Mouse (Mus musculus): Measurements from ENCODE around the gene Mlc1. TPM values are rescaled to one million over a fixed set of nuclear protein-coding genes. Genes with fewer than 3 reads are reported as not detected.

Mlc1 gene
- polyA plus RNA-seq (2014; fragmentation: Illumina TruSeq; extraction: RNeasy Lipid Tissue Mini Kit (QIAGEN cat#74804); ENCODE audit: low read depth, low replicate concordance) = not detected

GRCm38 (mm10) chr15:88978281-88979137, at the start of gene Mlc1:
TSS of gene Mlc1 (minus strand) at chr15:88979007.

DNA sequence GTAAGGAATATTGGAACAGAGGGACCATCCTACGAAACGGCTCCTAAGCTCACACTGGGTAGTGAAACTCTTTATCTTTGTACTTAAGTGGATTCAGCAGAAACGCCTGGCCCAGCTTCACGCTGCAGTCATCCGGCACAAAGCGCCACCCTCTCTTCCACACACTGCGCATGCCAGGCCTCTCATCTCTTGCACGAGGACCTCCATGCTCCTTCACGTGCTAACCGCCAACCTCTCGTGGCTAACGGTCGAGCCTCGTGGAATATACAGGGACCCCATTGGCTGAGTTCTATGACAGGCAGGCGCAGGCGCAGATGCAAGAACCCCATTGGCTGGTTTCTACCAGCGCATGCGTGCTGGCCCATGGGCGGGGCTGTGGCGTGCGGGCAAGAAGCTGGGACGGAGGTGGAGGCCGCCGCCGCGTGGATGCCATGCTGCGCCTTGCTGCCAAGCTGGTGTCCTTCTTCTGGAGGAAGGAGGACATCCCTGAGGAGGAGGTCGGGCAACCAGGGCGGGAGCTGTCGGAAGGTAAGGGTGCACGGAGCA, 3.8 kb upstream of the Mlc1 start, which contains the start of gene Mov10l1:
TSS of gene Mov10l1 (plus strand) at position 376 of the 546 bp plus-strand sequence.

DNA sequence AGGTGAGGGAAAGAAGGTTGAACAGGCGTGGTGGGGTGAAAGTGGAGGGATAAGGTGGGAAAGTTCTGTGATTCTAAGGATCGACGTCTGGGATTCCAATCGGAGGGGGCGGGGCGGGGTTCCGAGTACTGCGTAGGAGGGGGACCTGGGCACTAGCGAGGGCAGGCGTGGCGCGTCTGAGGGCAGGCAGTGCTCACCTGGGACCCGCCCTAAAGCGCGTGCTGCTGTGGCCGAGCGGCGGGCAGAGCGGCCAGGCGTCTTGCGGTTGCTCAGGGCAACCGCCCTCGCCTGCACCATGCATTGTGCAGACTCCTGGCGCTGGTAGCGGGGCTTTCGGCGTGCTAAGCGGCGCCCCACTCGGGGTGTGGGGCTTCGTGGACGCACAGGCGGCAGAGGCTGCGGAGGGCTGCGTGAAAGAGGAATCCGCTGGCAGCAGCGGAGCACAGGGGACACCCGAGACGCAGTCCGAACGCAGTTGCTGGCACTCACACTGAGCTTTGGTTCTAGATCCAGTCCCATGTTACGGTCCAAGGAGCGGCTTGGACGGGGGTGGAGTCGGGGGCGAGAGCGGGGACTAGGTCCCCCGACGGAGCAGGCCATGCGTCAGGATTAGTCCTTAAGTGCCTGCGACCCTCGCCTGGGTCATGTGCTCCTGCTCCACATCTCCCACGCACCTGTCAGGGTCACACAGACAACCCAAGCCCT, 24.3 kb downstream of the Mlc1 start, which contains the start of gene Ttll8:
TSS of gene Ttll8 (minus strand) at position 51 of the 705 bp plus-strand sequence.

Other genes with a start within 250 kb of the Mlc1 start
- gene Brd1, start 244.8 kb downstream of the Mlc1 start, polyA plus RNA-seq (2014; fragmentation: Illumina TruSeq; extraction: RNeasy Lipid Tissue Mini Kit (QIAGEN cat#74804); ENCODE audit: low read depth, low replicate concordance) = 6.7 TPM
- gene Zbed4, start 227.3 kb downstream of the Mlc1 start, polyA plus RNA-seq (2014; fragmentation: Illumina TruSeq; extraction: RNeasy Lipid Tissue Mini Kit (QIAGEN cat#74804); ENCODE audit: low read depth, low replicate concordance) = 4.2 TPM
- 2.8 TPM for gene Alg12, start 159.7 kb downstream of the Mlc1 start, polyA plus RNA-seq (2014; fragmentation: Illumina TruSeq; extraction: RNeasy Lipid Tissue Mini Kit (QIAGEN cat#74804); ENCODE audit: low read depth, low replicate concordance)
- gene Creld2, start 159.4 kb downstream of the Mlc1 start, polyA plus RNA-seq (2014; fragmentation: Illumina TruSeq; extraction: RNeasy Lipid Tissue Mini Kit (QIAGEN cat#74804); ENCODE audit: low read depth, low replicate concordance) = 13.6 TPM
- 10.1 TPM for gene Pim3, start 116.8 kb downstream of the Mlc1 start, polyA plus RNA-seq (2014; fragmentation: Illumina TruSeq; extraction: RNeasy Lipid Tissue Mini Kit (QIAGEN cat#74804); ENCODE audit: low read depth, low replicate concordance)
- gene Ttll8, start 24.6 kb downstream of the Mlc1 start, polyA plus RNA-seq (2014; fragmentation: Illumina TruSeq; extraction: RNeasy Lipid Tissue Mini Kit (QIAGEN cat#74804); ENCODE audit: low read depth, low replicate concordance) = not detected
- gene Mov10l1, start 3.9 kb upstream of the Mlc1 start, polyA plus RNA-seq (2014; fragmentation: Illumina TruSeq; extraction: RNeasy Lipid Tissue Mini Kit (QIAGEN cat#74804); ENCODE audit: low read depth, low replicate concordance) = not detected
- gene Panx2, start 80.7 kb upstream of the Mlc1 start, polyA plus RNA-seq (2014; fragmentation: Illumina TruSeq; extraction: RNeasy Lipid Tissue Mini Kit (QIAGEN cat#74804); ENCODE audit: low read depth, low replicate concordance) = not detected
- 6.0 TPM for gene Trabd, start 96.1 kb upstream of the Mlc1 start, polyA plus RNA-seq (2014; fragmentation: Illumina TruSeq; extraction: RNeasy Lipid Tissue Mini Kit (QIAGEN cat#74804); ENCODE audit: low read depth, low replicate concordance)
- gene Selenoo, start 110.1 kb upstream of the Mlc1 start, polyA plus RNA-seq (2014; fragmentation: Illumina TruSeq; extraction: RNeasy Lipid Tissue Mini Kit (QIAGEN cat#74804); ENCODE audit: low read depth, low replicate concordance) = 13.7 TPM
- gene Tubgcp6, start 144.1 kb upstream of the Mlc1 start, polyA plus RNA-seq (2014; fragmentation: Illumina TruSeq; extraction: RNeasy Lipid Tissue Mini Kit (QIAGEN cat#74804); ENCODE audit: low read depth, low replicate concordance) = 1.2 TPM
- 0.79 TPM for gene Hdac10, start 149.7 kb upstream of the Mlc1 start, polyA plus RNA-seq (2014; fragmentation: Illumina TruSeq; extraction: RNeasy Lipid Tissue Mini Kit (QIAGEN cat#74804); ENCODE audit: low read depth, low replicate concordance)
- 1.1 TPM for gene Mapk12, start 161.7 kb upstream of the Mlc1 start, polyA plus RNA-seq (2014; fragmentation: Illumina TruSeq; extraction: RNeasy Lipid Tissue Mini Kit (QIAGEN cat#74804); ENCODE audit: low read depth, low replicate concordance)
- 0.16 TPM for gene Mapk11, start 170.6 kb upstream of the Mlc1 start, polyA plus RNA-seq (2014; fragmentation: Illumina TruSeq; extraction: RNeasy Lipid Tissue Mini Kit (QIAGEN cat#74804); ENCODE audit: low read depth, low replicate concordance)
- 6.3 TPM for gene Plxnb2, start 201.8 kb upstream of the Mlc1 start, polyA plus RNA-seq (2014; fragmentation: Illumina TruSeq; extraction: RNeasy Lipid Tissue Mini Kit (QIAGEN cat#74804); ENCODE audit: low read depth, low replicate concordance)
- 0.56 TPM for gene Dennd6b, start 217.5 kb upstream of the Mlc1 start, polyA plus RNA-seq (2014; fragmentation: Illumina TruSeq; extraction: RNeasy Lipid Tissue Mini Kit (QIAGEN cat#74804); ENCODE audit: low read depth, low replicate concordance)
- gene Ppp6r2, start 232.5 kb upstream of the Mlc1 start, polyA plus RNA-seq (2014; fragmentation: Illumina TruSeq; extraction: RNeasy Lipid Tissue Mini Kit (QIAGEN cat#74804); ENCODE audit: low read depth, low replicate concordance) = 9.0 TPM